Mouse (Mus musculus): ENCODE measurements around the gene Sipa1l3.

The Sipa1l3 gene

GRCm38 (mm10) chr7:29340838-29341237 is 177.6 kb downstream of the Sipa1l3 start:
- no peak for DNase-seq (ENCODE audit: extremely low read depth, insufficient read length, low spot score)

DNA sequence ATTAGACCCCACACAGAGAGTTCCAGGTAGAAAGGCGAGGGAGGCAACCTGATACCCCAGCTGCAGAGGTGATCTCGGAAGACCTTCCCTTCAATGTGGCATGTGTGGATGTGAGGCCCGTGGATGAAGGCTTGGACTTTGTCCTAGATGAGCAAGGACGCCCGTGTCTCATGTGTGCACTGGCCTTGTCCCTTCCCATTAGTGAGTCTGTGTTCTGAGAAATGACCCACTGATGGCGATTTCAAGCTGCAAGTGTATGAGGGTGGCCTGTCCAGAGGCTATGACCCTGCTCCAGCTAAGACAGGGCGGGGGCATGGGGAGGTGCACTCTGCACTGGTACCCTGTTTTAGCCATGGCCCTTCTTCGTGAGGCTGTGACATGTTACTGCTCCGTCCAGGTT is 178.2 kb downstream of the Sipa1l3 start:
- no peak for DNase-seq (ENCODE audit: extremely low read depth, insufficient read length, low spot score)

- DNase-seq (ENCODE audit: extremely low read depth, insufficient read length, low spot score), result no peak
These were observed 179.3 kb downstream of the Sipa1l3 start for GRCm38 (mm10) chr7:29338984-29339679.

DNA sequence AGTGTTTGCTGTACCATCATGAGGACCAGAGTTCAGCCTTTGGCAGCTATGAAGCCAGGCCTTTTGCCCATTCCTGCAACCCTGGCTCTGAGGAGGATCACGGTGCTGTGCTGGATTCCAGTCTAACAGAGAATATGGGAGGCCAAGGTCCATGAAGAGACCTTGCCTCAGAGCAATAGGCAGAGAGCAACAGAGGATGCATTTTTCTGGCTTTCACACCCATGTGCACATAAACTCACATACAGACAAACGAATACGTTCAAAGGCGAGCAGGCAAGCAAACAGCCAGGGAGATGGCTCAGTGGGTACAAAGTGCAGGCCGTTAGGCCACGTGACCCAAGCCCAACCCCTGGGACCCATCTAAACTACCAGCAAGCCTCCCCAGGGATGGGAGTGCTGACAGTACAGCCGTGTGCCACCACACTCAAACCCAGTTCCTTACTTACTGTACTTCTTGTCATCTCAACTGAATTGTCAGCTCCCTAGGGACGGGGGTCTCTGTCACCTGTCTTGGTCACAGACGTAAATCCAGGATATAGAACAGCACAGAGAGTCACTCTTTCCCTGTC is 180.0 kb downstream of the Sipa1l3 start:
- no peak for DNase-seq (ENCODE audit: extremely low read depth, insufficient read length, low spot score)

DNA sequence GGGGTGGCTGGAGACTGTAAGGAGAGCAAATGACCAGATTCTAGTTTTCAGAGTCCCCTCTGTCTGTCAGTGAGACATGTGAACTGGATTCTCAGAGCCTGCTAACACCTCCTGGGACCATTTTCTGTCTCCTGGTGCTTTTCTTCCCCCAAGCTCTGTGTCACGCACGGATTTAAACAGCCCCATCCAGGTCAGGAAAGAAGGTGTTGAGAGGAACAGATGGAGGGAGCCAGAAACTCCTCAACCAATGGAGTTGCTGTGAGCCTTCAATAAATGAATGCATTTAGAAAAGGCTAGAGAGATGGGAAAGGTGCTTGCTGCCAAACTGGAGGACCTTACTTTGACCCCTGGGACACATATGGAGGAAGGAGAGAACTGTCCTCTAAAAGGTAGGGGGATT is 180.7 kb downstream of the Sipa1l3 start:
- no peak for DNase-seq (ENCODE audit: extremely low read depth, insufficient read length, low spot score)

- DNase-seq (ENCODE audit: extremely low read depth, insufficient read length, low spot score), result no peak
These were observed 181.6 kb downstream of the Sipa1l3 start for GRCm38 (mm10) chr7:29336795-29337319.

GRCm38 (mm10) chr7:29335841-29336671 is 182.4 kb downstream of the Sipa1l3 start:
- no peak for DNase-seq (ENCODE audit: extremely low read depth, insufficient read length, low spot score)

GRCm38 (mm10) chr7:29335276-29335675 is 183.2 kb downstream of the Sipa1l3 start:
- no peak for DNase-seq (ENCODE audit: extremely low read depth, insufficient read length, low spot score)

DNA sequence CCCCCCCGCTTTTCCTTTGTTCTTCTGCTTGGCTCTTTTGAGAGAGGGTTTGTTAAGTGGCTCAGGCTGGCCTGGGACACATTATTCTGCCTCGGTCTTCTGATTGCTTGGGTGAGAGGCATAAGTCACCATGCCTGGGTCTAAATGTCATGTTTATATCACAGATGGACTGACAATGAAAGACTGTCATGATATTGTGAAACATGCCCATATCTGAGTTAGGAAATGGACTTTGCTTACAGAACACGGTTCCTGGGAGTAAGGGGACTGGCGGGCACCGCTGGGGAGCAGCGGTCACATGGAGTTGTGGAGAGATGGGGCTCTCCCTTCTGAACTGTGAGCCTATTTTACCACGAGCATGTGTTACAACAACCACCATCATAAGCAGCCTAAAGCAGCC is 184.3 kb downstream of the Sipa1l3 start:
- DNase-seq (ENCODE audit: extremely low read depth, insufficient read length, low spot score), result no peak

DNA sequence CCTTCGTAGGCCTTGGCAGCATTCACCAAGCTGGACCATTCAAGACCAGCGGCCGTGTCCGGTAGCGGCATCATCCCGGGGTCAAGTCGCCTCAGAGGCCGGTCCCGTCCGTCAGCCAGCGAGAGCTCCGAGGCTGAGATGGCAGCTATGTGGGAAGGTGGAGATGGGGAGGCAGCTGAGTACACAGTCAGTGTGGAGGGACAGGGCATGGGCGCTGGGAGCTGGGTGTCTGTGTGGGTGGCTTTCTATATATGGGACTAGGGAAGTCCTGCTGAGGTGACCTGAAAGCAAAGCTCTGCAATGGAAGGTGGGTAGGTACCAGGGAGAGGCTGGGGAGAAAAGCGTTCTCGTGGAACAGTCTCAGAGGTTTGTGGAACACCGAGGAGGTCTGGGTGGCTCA is 189.5 kb downstream of the Sipa1l3 start:
- DNase-seq (ENCODE audit: extremely low read depth, insufficient read length, low spot score), result no peak

- DNase-seq (ENCODE audit: extremely low read depth, insufficient read length, low spot score), result no peak
These were observed 191.4 kb downstream of the Sipa1l3 start for GRCm38 (mm10) chr7:29327087-29327486.

- DNase-seq (ENCODE audit: extremely low read depth, insufficient read length, low spot score), result no peak
These were observed 198.8 kb downstream of the Sipa1l3 start for GRCm38 (mm10) chr7:29319337-29320307.

GRCm38 (mm10) chr7:29318115-29318911 is 200.1 kb downstream of the Sipa1l3 start:
- no peak for DNase-seq (ENCODE audit: extremely low read depth, insufficient read length, low spot score)

GRCm38 (mm10) chr7:29317558-29317957 is 200.9 kb downstream of the Sipa1l3 start:
- no peak for DNase-seq (ENCODE audit: extremely low read depth, insufficient read length, low spot score)

GRCm38 (mm10) chr7:29316976-29317375 is 201.5 kb downstream of the Sipa1l3 start:
- no peak for DNase-seq (ENCODE audit: extremely low read depth, insufficient read length, low spot score)

DNA sequence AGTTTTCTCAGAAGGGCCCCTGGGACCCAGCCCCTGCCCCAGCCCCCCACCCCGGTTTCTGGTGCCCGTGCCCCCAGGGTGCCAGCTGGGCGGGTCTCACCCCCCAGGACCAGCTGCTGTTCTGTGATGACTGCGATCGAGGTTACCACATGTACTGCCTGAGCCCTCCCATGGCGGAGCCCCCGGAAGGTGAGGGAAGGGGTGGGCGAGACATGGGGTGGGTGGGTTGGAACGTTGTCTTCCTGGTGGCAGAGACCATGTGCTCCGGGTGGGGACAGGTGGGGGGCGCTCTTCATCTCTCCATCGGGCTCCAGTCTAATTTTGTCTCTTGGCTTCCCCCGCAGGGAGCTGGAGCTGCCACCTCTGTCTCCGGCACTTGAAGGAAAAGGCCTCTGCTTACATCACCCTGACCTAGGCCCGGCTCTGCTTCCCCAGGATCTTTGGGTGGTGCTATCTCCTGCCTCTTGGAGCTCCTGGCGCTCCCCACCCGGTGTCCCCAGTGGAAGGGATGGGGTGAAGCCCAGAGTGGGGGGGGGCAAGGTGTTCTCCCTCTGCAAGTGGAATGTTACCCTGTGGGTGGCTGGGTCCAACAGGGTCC is 202.2 kb downstream of the Sipa1l3 start:
- no peak for DNase-seq (ENCODE audit: extremely low read depth, insufficient read length, low spot score)

GRCm38 (mm10) chr7:29314844-29315628 is 203.4 kb downstream of the Sipa1l3 start:
- no peak for DNase-seq (ENCODE audit: extremely low read depth, insufficient read length, low spot score)

DNA sequence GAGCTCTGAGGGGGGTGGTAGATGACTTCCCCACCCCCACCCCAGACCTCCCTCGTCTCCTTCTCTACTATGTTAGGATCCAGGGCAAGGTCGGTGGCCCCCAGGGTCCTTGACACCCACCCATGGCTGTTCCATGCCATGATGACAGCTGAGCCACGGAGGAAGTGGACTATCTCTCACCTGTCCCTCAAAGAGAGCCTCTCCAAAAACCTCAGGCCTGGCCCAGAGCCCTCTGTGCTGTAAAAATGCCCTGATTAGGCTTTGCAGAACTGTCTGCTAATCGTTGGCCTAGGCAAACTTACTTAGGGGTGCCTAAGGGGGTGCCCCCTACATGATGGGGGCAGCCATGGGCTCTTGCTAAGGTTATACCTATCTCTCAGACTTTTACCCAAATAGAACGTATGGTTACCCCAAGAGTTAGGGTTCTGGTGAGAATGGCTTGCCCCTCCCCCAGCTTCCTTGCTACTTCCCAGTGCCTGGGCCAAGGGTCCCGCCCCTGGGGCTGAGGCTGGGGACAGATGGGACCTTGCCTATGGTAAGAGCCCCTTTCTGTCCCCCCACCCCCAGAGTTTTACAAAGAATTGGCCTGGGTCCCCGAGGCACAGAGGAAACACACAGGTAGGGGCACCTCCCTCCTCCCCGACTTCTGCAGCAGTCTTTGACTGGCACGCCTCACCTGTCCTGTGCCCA is 204.7 kb downstream of the Sipa1l3 start:
- DNase-seq (ENCODE audit: extremely low read depth, insufficient read length, low spot score), result no peak
